Mouse (Mus musculus) lung, adult 2 months (tissue): ENCODE measurements around the gene St7.

ENCODE experiments used
- CTCF ChIP-seq: fragments of 200-500 bp; IDR thresholded peaks from 2 replicates; pipeline ENCODE4 v1.5.1; 2011; ENCODE audit warnings: mild to moderate bottlenecking, low read length, control low read depth; ENCODE audit not compliant: insufficient read depth
- POLR2A ChIP-seq: fragments of 200-500 bp; IDR thresholded peaks from 2 replicates; pipeline ENCODE4 v1.6.1; 2011; ENCODE audit warnings: low read depth, mild to moderate bottlenecking, control low read depth, low read length, borderline replicate concordance; ENCODE audit errors: extremely low read depth

DNA sequence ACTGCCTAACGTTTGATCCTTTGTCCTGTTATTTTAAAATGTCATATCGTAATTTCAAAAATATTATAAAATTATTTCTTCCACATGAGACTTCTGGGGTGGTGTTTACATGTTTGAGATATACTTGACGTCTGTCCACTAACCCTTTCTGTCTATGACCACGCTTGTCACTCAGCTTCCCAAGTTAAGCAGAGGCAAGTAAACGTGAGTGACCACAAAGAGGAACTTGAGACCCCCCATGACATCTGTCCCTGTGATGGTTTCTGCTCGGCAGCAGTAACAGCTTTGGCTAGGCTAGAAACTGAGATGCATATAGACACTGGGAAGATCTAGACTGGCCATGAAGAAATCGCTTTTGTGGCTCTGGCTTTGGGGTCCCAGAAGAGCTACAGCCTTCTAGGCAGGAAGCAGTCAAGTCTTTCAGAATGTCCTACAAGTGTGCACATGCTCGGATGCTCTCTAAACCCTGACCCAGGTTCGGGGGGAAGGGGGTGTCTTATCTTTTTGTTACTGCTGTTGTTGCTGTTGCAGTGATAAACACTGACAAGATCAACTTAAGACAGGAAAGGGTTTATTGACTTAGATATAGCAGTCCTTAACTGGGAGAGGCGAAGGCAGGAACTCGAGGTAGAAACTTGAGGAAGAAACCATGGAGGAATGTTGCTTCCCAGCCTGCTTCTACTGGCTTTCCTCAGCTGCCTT is 254.5 kb downstream of the St7 start:
- TF ChIP-seq CTCF: no peak
- TF ChIP-seq POLR2A: no peak
